In the genomic region with DNA sequence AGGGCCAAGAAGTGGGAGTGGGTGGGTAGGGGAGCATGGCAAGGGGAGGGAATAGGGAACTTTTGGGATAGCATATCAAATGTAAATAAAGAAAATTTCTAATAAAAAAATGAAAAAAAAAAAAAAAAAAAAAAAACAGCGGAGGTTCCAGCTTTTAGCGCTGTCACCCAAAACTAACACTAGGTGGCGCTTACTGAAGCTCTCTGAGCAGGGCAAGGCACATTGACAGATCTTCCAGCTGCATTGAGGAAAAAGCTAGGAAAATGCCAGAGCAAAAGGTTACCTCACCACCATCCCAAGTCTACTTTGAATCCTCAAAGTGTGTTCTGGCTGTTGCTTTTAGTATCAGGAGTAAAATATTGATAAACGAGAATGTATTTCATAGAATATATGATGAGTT, we compare ENCODE assay signal across 10 mouse cellular contexts. TPM values are rescaled to one million over a fixed set of nuclear protein-coding genes. Genes with fewer than 3 reads are reported as not detected.
DNase-seq lines count a peak whose midpoint lies in the region; ATAC-seq and TF ChIP-seq lines count a peak whose summit lies in the region.
"Had no signal": no experiment of that assay in that cellular context is flagged by ENCODE, and none has a peak within 500 bp of the region (broad histone marks: within the 10 kb centered on the region; RNA-seq: fewer than 3 reads in every experiment).

No protein-coding gene starts in this region.

- no peaks in the 10 kb centered on the region for H3K9me3 ChIP-seq in forebrain, embryonic 11.5 days (ENCODE audit: control insufficient read depth, low read length)
- H3K9me3 ChIP-seq in forebrain, embryonic 10.5 days = no peaks in the 10 kb centered on the region
- H3K9me3 ChIP-seq in midbrain, embryonic 13.5 days = no peaks in the 10 kb centered on the region
- H3K9me3 ChIP-seq in intestine, embryonic 16.5 days (ENCODE audit: control insufficient read depth, low read length) = no peaks in the 10 kb centered on the region

- TF ChIP-seq POLR2A in lung, adult 2 months (IDR thresholded peaks at IDR 0.05; ENCODE audit: borderline replicate concordance, extremely low read depth, low read depth, low read length) = no peak

- intact Hi-C loops in gastrocnemius, postnatal 36 days (cut with DNase I) = no loop called here

- H3K9ac ChIP-seq in forebrain, embryonic 11.5 days (ENCODE audit: low read length) = no peak overlapping the region
- no peak overlapping the region for H3K9ac ChIP-seq in midbrain, embryonic 13.5 days (replicated peaks)
- H3K9ac ChIP-seq in intestine, embryonic 16.5 days (ENCODE audit: low read depth, low read length) = no peak overlapping the region

- no peak overlapping the region for H3K4me2 ChIP-seq in forebrain, embryonic 11.5 days (ENCODE audit: low read depth, low read length, severe bottlenecking)
- no peak overlapping the region for H3K4me2 ChIP-seq in midbrain, embryonic 13.5 days (replicated peaks)
- H3K4me2 ChIP-seq in intestine, embryonic 16.5 days (ENCODE audit: low read depth, low read length) = no peak overlapping the region

- TF ChIP-seq CTCF in lung, adult 2 months (IDR thresholded peaks at IDR 0.05; ENCODE audit: insufficient read depth, low read length) = peak; percentile 44; the same call in 1 of the 2 replicates

- H3K4me3 ChIP-seq in forebrain, embryonic 11.5 days (ENCODE audit: low read depth, low read length) = no peak overlapping the region
- H3K4me3 ChIP-seq in forebrain, embryonic 10.5 days = no peak overlapping the region
- no peak overlapping the region for H3K4me3 ChIP-seq in lung, adult 2 months (replicated peaks; ENCODE audit: extremely low read depth, low read depth, low read length)
- no peak overlapping the region for H3K4me3 ChIP-seq in midbrain, embryonic 13.5 days (replicated peaks)
- H3K4me3 ChIP-seq in intestine, embryonic 16.5 days (ENCODE audit: low read length) = no peak overlapping the region

- H3K27ac ChIP-seq in forebrain, embryonic 11.5 days (ENCODE audit: low read depth, low read length) = no peak overlapping the region
- H3K27ac ChIP-seq in forebrain, embryonic 10.5 days = no peak overlapping the region
- no peak overlapping the region for H3K27ac ChIP-seq in midbrain, embryonic 13.5 days
- H3K27ac ChIP-seq in intestine, embryonic 16.5 days (ENCODE audit: low read length) = no peak overlapping the region

- no peaks in the 10 kb centered on the region for H3K27me3 ChIP-seq in forebrain, embryonic 11.5 days (ENCODE audit: control insufficient read depth, insufficient read depth, low read length)
- H3K27me3 ChIP-seq in forebrain, embryonic 10.5 days (ENCODE audit: poor library complexity, severe bottlenecking) = no peaks in the 10 kb centered on the region
- H3K27me3 ChIP-seq in midbrain, embryonic 13.5 days = no peaks in the 10 kb centered on the region
- H3K27me3 ChIP-seq in intestine, embryonic 16.5 days (replicated peaks; ENCODE audit: control insufficient read depth, insufficient read depth, low read length) = no peaks in the 10 kb centered on the region

- peak; percentile 50 for DNase-seq in forebrain, embryonic 11.5 days (ENCODE audit: low spot score)
- no peak for DNase-seq in forebrain, embryonic 10.5 days (ENCODE audit: extremely low spot score, low spot score)
- no peak for DNase-seq in lung, adult 2 months
- no peak for DNase-seq in lung, postnatal 4 days
- peak; percentile 32 for DNase-seq in embryo, embryonic 11.5 days (ENCODE audit: low read depth, low spot score)
- DNase-seq in gastrocnemius, postnatal 36 days = no peak

- WGBS in forebrain, embryonic 11.5 days = 25% methylated on average over 4 of the region's 4 CpGs
- 27% methylated on average over 4 of the region's 4 CpGs for WGBS in forebrain, embryonic 10.5 days
- 19% methylated on average over 4 of the region's 4 CpGs for WGBS in lung, adult 2 months
- WGBS in midbrain, embryonic 13.5 days = 21% methylated on average over 3 of the region's 4 CpGs
- 27% methylated on average over 4 of the region's 4 CpGs for whole genome bisulfite sequencing in intestine, embryonic 16.5 days

- ATAC-seq in forebrain, embryonic 11.5 days (replicated peaks; ENCODE audit: low FRiP score) = peak; percentile 69; the same call in 1 of the 2 replicates
- peak; percentile 70 for ATAC-seq in midbrain, embryonic 13.5 days
- ATAC-seq in intestine, embryonic 16.5 days = no peak

- H3K36me3 ChIP-seq in forebrain, embryonic 11.5 days (ENCODE audit: control insufficient read depth, insufficient read depth, low read length) = no peaks in the 10 kb centered on the region
- H3K36me3 ChIP-seq in forebrain, embryonic 10.5 days (replicated peaks) = no peaks in the 10 kb centered on the region
- no peaks in the 10 kb centered on the region for H3K36me3 ChIP-seq in midbrain, embryonic 13.5 days
- H3K36me3 ChIP-seq in intestine, embryonic 16.5 days (ENCODE audit: control insufficient read depth, insufficient read depth, low read length) = no peaks in the 10 kb centered on the region

- H3K4me1 ChIP-seq in forebrain, embryonic 11.5 days (replicated peaks; ENCODE audit: control insufficient read depth, insufficient read depth, low read length) = no peaks in the 10 kb centered on the region
- no peaks in the 10 kb centered on the region for H3K4me1 ChIP-seq in forebrain, embryonic 10.5 days
- H3K4me1 ChIP-seq in lung, adult 2 months (ENCODE audit: control insufficient read depth, insufficient read depth, low read length) = no peaks in the 10 kb centered on the region
- H3K4me1 ChIP-seq in midbrain, embryonic 13.5 days (replicated peaks) = no peaks in the 10 kb centered on the region
- H3K4me1 ChIP-seq in intestine, embryonic 16.5 days (ENCODE audit: control insufficient read depth, insufficient read depth, low read length) = no peaks in the 10 kb centered on the region

RNA-seq across cellular contexts. Expression of a gene that starts 18.5 kb away (rescaled TPM):
- not detected in 2 replicates for polyA plus RNA-seq in forebrain, embryonic 11.5 days (2014; fragmentation: Nextera tagmentation; extraction: Ambion mirVana)
- not detected in 2 replicates for polyA plus RNA-seq in forebrain, embryonic 10.5 days (2016; fragmentation: Nextera tagmentation; extraction: Ambion mirVana)
- polyA plus RNA-seq in lung, adult 2 months (2012; rRNA removed) = 285 TPM in 1 of 2 replicates, not detected in the other
- polyA plus RNA-seq in midbrain, embryonic 13.5 days (2015; fragmentation: Nextera tagmentation; extraction: Ambion mirVana) = not detected in 2 replicates
- not detected for total RNA-seq in gastrocnemius, postnatal 36 days (2021)
- polyA plus RNA-seq in intestine, embryonic 16.5 days (2015; fragmentation: Nextera tagmentation; extraction: Ambion mirVana) = not detected in 2 replicates
- total RNA-seq: heart, adult 18-20 months had no signal
- polyA plus RNA-seq: lung, embryonic 16.5 days had no signal

RNA-seq across cellular contexts. Expression of a gene that starts 25.2 kb away (rescaled TPM):
- polyA plus RNA-seq in forebrain, embryonic 11.5 days (2014; fragmentation: Nextera tagmentation; extraction: Ambion mirVana) = not detected in 2 replicates
- polyA plus RNA-seq in forebrain, embryonic 10.5 days (2016; fragmentation: Nextera tagmentation; extraction: Ambion mirVana) = not detected in 2 replicates
- polyA plus RNA-seq in lung, adult 2 months (2012; rRNA removed) = 311 TPM in 1 of 2 replicates, not detected in the other
- not detected in 2 replicates for polyA plus RNA-seq in midbrain, embryonic 13.5 days (2015; fragmentation: Nextera tagmentation; extraction: Ambion mirVana)
- not detected for total RNA-seq in gastrocnemius, postnatal 36 days (2021)
- polyA plus RNA-seq in intestine, embryonic 16.5 days (2015; fragmentation: Nextera tagmentation; extraction: Ambion mirVana) = not detected in 2 replicates
- total RNA-seq: heart, adult 18-20 months had no signal
- polyA plus RNA-seq: lung, embryonic 16.5 days had no signal

RNA-seq across cellular contexts. Expression of a gene that starts 36.7 kb away (rescaled TPM):
- not detected in 2 replicates for polyA plus RNA-seq in forebrain, embryonic 11.5 days (2014; fragmentation: Nextera tagmentation; extraction: Ambion mirVana)
- polyA plus RNA-seq in forebrain, embryonic 10.5 days (2016; fragmentation: Nextera tagmentation; extraction: Ambion mirVana) = not detected in 2 replicates
- 361 TPM in 1 of 2 replicates, not detected in the other for polyA plus RNA-seq in lung, adult 2 months (2012; rRNA removed)
- polyA plus RNA-seq in midbrain, embryonic 13.5 days (2015; fragmentation: Nextera tagmentation; extraction: Ambion mirVana) = not detected in 2 replicates
- not detected for total RNA-seq in gastrocnemius, postnatal 36 days (2021)
- polyA plus RNA-seq in intestine, embryonic 16.5 days (2015; fragmentation: Nextera tagmentation; extraction: Ambion mirVana) = not detected in 2 replicates
- total RNA-seq: heart, adult 18-20 months had no signal
- polyA plus RNA-seq: lung, embryonic 16.5 days had no signal

RNA-seq across cellular contexts. Expression of a gene that starts 37.6 kb away (rescaled TPM):
- polyA plus RNA-seq in forebrain, embryonic 11.5 days (2014; fragmentation: Nextera tagmentation; extraction: Ambion mirVana) = not detected in 2 replicates
- not detected in 2 replicates for polyA plus RNA-seq in forebrain, embryonic 10.5 days (2016; fragmentation: Nextera tagmentation; extraction: Ambion mirVana)
- 4.0 TPM in 1 of 2 replicates, not detected in the other for polyA plus RNA-seq in lung, adult 2 months (2012; rRNA removed)
- not detected in 2 replicates for polyA plus RNA-seq in midbrain, embryonic 13.5 days (2015; fragmentation: Nextera tagmentation; extraction: Ambion mirVana)
- total RNA-seq in gastrocnemius, postnatal 36 days (2021) = not detected
- not detected in 2 replicates for polyA plus RNA-seq in intestine, embryonic 16.5 days (2015; fragmentation: Nextera tagmentation; extraction: Ambion mirVana)
- total RNA-seq: heart, adult 18-20 months had no signal
- polyA plus RNA-seq: lung, embryonic 16.5 days had no signal

RNA-seq across cellular contexts. Expression of a gene that starts 49.6 kb away (rescaled TPM):
- polyA plus RNA-seq in forebrain, embryonic 11.5 days (2014; fragmentation: Nextera tagmentation; extraction: Ambion mirVana) = not detected in 2 replicates
- polyA plus RNA-seq in forebrain, embryonic 10.5 days (2016; fragmentation: Nextera tagmentation; extraction: Ambion mirVana) = not detected in 2 replicates
- polyA plus RNA-seq in lung, adult 2 months (2012; rRNA removed) = 64.5 TPM in 1 of 2 replicates, not detected in the other
- polyA plus RNA-seq in midbrain, embryonic 13.5 days (2015; fragmentation: Nextera tagmentation; extraction: Ambion mirVana) = not detected in 2 replicates
- total RNA-seq in gastrocnemius, postnatal 36 days (2021) = not detected
- polyA plus RNA-seq in intestine, embryonic 16.5 days (2015; fragmentation: Nextera tagmentation; extraction: Ambion mirVana) = not detected in 2 replicates
- total RNA-seq: heart, adult 18-20 months had no signal
- polyA plus RNA-seq: lung, embryonic 16.5 days had no signal

Comparison
In these comparisons a context has a peak if more than half of its experiments do, and no peak if none do; other contexts are left out.
1. DNase-seq: peak in forebrain, embryonic 11.5 days (single experiment) and embryo, embryonic 11.5 days (single experiment); none in forebrain, embryonic 10.5 days (single experiment), lung, adult 2 months (single experiment), lung, postnatal 4 days (0 of 2) and gastrocnemius, postnatal 36 days (0 of 2).